Mouse (Mus musculus) limb, embryonic 11.5 days (tissue): ENCODE data around the gene Trim21. TPM values are rescaled to one million over a fixed set of nuclear protein-coding genes. Genes with fewer than 3 reads are reported as not detected.
A peak's percentile ranks its signal among the peaks of the same experiment; 100 is the strongest.

Experiments
- ATAC-seq: fragments of 200-750 bp; cut with Nextera tagmentation; 2 replicates; pipeline ENCODE4 v1.8.0; 2017; ENCODE audit warnings: low read depth; ENCODE audit not compliant: insufficient number of reproducible peaks, low FRiP score, low TSS enrichment
- DNase-seq: peaks from one replicate; pipeline ENCODE4 v3.0.0-alpha.2; 2015; ENCODE audit warnings: low spot score
- H3K27ac ChIP-seq: fragments of 300-500 bp; sonication (generic); replicated peaks from 2 replicates; pipeline ENCODE4 v1.5.1; 2014; ENCODE audit warnings: low read depth, mild to moderate bottlenecking, low read length
- H3K27me3 ChIP-seq: fragments of 300-500 bp; sonication (generic); 2 replicates; pipeline ENCODE4 v1.6.1; 2014; ENCODE audit warnings: mild to moderate bottlenecking, low read length, mixed read lengths; ENCODE audit not compliant: control insufficient read depth, insufficient read depth
- H3K36me3 ChIP-seq: fragments of 300-500 bp; sonication (generic); 2 replicates; pipeline ENCODE4 v1.6.1; 2014; ENCODE audit warnings: mild to moderate bottlenecking, low read length, moderate library complexity, mixed read lengths; ENCODE audit not compliant: control insufficient read depth, insufficient read depth
- H3K4me1 ChIP-seq: fragments of 300-500 bp; sonication (generic); 2 replicates; pipeline ENCODE4 v1.6.1; 2014; ENCODE audit warnings: low read length, mixed read lengths; ENCODE audit not compliant: control insufficient read depth, insufficient read depth
- H3K4me2 ChIP-seq: fragments of 300-500 bp; sonication (generic); 2 replicates; pipeline ENCODE4 v1.6.1; 2014; ENCODE audit warnings: low read depth, mild to moderate bottlenecking, moderate library complexity; ENCODE audit not compliant: severe bottlenecking
- H3K4me3 ChIP-seq: fragments of 300-500 bp; sonication (generic); 2 replicates; pipeline ENCODE4 v1.5.1; 2014; ENCODE audit warnings: low read depth, low read length
- H3K9ac ChIP-seq: fragments of 300-500 bp; sonication (generic); 2 replicates; pipeline ENCODE4 v1.6.1; 2014; ENCODE audit warnings: mild to moderate bottlenecking, low read length
- H3K9me3 ChIP-seq: fragments of 300-500 bp; sonication (generic); 2 replicates; pipeline ENCODE4 v1.6.1; 2016; ENCODE audit warnings: low read length; ENCODE audit not compliant: control insufficient read depth
- WGBS: fragments of 180-500 bp; shearing (Covaris S2); extraction: QIAGEN DNeasy Blood & Tissue Kit; methylation state at CpG from one replicate; pipeline ENCODE4 v1.1.7; 2014; 5-methylcytosine and 5-hydroxymethylcytosine counted together
- polyA plus RNA-seq: library from polyadenylated mRNA; unstranded; fragments of >200 nt; fragmentation: Nextera tagmentation; extraction: Ambion mirVana; gene quantifications from 2 replicates; pipeline ENCODE4 v1.2.1, GENCODE M21; 2014

Gene Trim21
- 0.13 and 0.95 TPM in 2 replicates for polyA plus RNA-seq

DNA sequence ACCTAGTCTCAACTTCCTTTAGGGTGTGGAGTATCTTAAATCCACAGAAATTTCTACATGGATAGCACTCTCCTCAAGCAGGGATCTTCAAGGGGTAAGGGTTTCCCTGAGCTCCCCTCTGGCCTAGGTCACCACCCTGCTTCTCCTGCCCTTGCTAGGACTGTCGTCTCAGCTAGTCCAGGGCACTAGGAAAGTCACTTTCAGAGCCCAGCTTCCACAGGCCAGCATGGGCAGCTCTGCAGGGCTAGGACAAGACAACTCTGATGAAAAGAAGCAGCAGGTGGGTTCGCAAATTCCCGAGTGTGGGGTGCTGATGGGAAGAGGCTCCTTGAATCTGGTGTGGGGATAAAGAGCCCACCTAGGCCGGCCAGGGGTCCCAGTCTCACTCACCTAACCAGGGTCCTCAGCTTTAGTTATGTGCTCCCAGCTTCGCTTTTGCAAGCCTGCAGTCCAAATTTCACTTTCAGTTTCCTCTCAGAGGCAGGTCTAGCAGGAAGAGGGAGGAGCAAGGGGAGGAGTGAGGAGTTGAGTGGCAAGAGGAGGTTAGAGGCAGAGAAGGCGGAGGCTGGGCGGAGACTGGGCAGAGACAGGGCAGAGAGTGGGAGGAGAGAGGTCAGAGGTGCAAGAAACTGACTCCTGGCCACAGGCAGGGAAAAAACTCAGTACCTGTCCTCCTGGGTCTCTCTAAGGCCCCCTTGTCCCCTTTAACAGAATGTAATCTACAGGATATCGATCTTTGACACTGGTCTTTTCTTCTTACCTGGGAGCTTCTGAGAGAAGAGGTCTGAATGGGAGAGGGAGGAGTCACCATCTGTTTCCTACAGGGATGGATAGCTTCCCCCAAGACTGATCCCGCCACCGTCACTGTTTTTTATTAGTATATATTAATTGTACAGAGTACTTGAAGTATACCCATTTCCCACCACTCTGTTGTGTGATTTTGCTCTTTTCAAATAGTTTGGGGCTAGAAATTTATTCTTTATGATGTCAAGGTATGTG lies at the start of gene Trim21:
Gene Trim21 (minus strand): TSS at position 488 of the 999 bp plus-strand sequence.
- H3K9me3 ChIP-seq, result no peaks in the 10 kb centered on the region
- peak within 1 kb of the TSS; percentile 38 for H3K4me3 ChIP-seq
- peak within 1 kb of the TSS; percentile 47 for H3K9ac ChIP-seq
- WGBS, result 25% methylated on average over 10 of the region's 10 CpGs
- H3K4me2 ChIP-seq, result peak within 1 kb of the TSS; percentile 65
- ATAC-seq, result peak; percentile 94; the same call in 1 of the 2 replicates
- no peaks in the 10 kb centered on the region for H3K36me3 ChIP-seq
- no peak within 1 kb of the TSS for H3K27ac ChIP-seq
- H3K4me1 ChIP-seq, result no peaks in the 10 kb centered on the region
- no peaks in the 10 kb centered on the region for H3K27me3 ChIP-seq
- peak; percentile 77 for DNase-seq

DNA sequence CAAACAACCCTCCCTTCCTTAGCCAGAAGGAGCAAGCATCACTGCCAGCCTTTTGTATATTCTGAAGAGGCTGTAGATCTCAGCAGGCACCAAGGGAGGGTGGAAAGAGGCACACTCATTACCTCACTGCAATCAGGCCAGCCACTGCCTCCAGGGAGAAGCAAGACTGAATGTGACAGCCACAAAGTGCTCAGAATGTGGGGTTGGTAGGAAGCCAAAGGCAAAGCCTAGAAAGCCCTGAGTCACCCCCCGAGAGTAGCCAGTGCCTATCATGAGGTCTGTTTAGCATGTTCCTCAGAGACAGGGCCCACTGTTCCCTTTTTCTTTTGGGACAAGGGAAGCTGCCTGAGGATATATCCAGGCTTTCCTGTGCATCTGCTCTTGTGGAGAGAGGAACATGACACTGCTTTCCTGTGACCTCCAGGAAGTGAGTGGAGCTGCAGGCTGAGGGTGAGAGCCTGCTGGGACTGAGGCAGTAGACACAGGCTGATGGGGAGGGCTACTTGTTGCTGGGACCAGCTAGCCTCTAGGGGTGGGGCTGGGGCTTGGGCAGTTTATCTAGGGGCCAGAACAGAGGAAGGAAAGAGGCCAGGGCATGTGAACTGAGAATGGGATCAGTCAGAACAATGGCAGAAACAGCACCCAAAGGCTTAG lies 32.2 kb upstream of the Trim21 start, which contains the start of gene Olfr552:
Gene Olfr552 (plus strand): TSS at position 393 of the 654 bp plus-strand sequence.
- no peaks in the 10 kb centered on the region for H3K36me3 ChIP-seq
- H3K4me1 ChIP-seq, result no peaks in the 10 kb centered on the region
- no peak for DNase-seq
- no peak for ATAC-seq
- WGBS, result 72% methylated on average over 1 of the region's 1 CpGs
- no peak within 1 kb of the TSS for H3K9ac ChIP-seq
- no peak within 1 kb of the TSS for H3K4me3 ChIP-seq
- H3K27ac ChIP-seq, result no peak within 1 kb of the TSS
- H3K4me2 ChIP-seq, result no peak within 1 kb of the TSS
- no peaks in the 10 kb centered on the region for H3K27me3 ChIP-seq
- no peaks in the 10 kb centered on the region for H3K9me3 ChIP-seq

DNA sequence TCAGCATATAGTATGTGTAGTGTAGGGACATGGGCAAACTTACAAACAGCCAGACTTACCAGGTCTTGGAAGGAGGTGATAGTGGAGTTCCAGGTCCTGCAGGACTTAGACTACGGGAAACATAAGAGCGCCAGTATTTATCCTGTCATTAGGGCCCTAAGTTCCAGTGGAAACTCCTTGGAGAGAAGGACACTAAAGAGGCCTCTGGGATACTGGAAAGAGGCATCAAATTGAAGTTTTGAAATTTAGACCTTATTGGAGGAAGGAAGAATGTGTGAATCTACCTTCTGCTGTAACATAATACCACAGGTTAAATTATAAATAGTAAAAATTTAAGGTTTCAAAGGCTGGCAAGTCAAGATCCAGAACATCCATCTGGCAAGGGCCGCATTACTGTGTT lies 26.5 kb upstream of the Trim21 start, which contains the start of gene Olfr551:
Gene Olfr551 (minus strand): TSS at position 101 of the 400 bp plus-strand sequence.
- Histone ChIP-seq H3K27ac (no peak within 1 kb of the TSS), H3K4me1 (no peaks in the 10 kb centered on the region), H3K4me3 (no peak within 1 kb of the TSS), H3K27me3 (no peaks in the 10 kb centered on the region), H3K9me3 (no peaks in the 10 kb centered on the region), H3K4me2 (no peak within 1 kb of the TSS), H3K9ac (no peak within 1 kb of the TSS), H3K36me3 (no peaks in the 10 kb centered on the region)
- no peak for DNase-seq
- 95% methylated on average over 3 of the region's 3 CpGs for WGBS
- ATAC-seq, result no peak

DNA sequence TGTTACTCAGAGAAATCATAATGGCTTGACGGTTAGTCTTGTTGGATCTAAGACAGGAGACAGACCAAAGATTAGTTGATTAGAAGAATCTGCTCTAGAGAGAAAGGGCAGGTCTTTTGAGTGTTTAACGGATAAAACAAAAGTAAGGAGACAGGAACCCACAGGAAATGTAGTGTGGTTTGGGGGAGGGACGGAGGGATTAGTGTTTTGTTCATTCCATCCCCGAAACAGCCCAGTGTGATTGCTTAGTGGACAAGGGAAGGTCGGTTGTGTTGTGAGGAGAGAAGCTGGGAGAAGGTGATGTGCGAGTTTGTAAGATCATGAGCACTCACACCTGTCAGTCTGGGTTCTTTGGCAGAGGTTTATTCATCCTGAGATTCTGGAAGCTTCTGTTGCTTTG lies 10.7 kb upstream of the Trim21 start:
- ATAC-seq, result no peak
- no peaks in the 10 kb centered on the region for H3K9me3 ChIP-seq

DNA sequence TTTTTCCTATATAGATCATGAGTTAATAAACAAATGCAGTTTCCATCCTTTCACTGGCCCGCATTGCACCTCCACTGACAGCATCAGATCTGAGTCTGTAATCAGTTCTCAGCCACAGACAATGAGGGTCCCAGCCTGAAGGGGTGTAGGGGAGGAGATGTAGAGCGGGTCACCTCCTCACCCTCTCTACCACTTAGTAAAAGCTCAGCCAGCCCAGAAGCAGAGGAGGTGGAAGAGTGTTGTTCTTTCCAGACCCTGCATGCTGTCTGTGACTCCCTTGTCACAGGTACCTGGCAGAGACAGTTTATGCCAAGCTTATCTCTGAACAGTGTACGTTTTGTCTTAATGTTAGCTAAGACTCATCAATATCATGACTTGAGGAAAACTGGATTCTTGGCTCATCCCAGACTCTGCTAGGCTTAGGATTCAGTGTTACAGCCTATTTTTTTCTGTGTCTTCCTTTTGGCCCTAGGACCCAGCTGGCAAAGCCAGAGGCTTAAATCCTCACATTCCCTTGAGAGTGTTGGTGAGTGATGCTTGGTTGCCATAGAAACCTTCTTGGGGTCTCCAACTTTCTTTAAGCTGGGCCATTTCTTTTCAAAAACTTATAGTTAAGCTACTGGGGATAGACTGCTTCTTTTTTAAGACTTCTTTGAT lies 8.0 kb upstream of the Trim21 start:
- Histone ChIP-seq H3K4me1 (no peaks in the 10 kb centered on the region), H3K36me3 (no peaks in the 10 kb centered on the region), H3K27ac (no peak overlapping the region), H3K4me3 (no peak overlapping the region), H3K27me3 (no peaks in the 10 kb centered on the region), H3K9ac (no peak overlapping the region), H3K9me3 (no peaks in the 10 kb centered on the region), H3K4me2 (no peak overlapping the region)
- WGBS, result 81% methylated on average over 3 of the region's 3 CpGs
- DNase-seq (no peak), ATAC-seq (no peak)

More for the DNA sequence above, 10.7 kb upstream of the Trim21 start:
- no peak overlapping the region for H3K4me3 ChIP-seq
- DNase-seq, result no peak
- no peaks in the 10 kb centered on the region for H3K4me1 ChIP-seq
- H3K36me3 ChIP-seq, result no peaks in the 10 kb centered on the region
- no peak overlapping the region for H3K27ac ChIP-seq
- H3K4me2 ChIP-seq, result no peak overlapping the region
- no peaks in the 10 kb centered on the region for H3K27me3 ChIP-seq
- 77% methylated on average over 6 of the region's 6 CpGs for WGBS
- H3K9ac ChIP-seq, result no peak overlapping the region

DNA sequence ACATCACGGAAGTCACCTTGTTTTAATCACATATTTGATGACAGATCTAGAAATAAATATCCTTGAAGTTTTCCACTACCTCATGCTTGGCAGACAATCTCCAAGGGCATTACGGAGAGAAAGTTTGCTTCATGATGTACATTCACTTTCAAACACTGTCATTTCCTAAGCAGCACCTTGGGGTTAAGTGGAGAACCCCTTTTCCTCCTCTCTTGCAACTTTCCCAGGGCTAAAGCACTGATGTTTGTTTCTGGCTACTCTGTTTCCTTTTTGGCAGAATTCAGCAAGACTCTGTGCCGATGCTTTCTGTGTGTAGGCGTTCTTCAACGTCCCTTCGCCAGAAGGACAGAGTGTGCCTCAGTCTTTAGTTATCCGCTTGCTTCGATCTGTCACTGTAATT lies 5.9 kb upstream of the Trim21 start, which contains the start of gene Olfr550:
Gene Olfr550 (plus strand): TSS at position 301 of the 400 bp plus-strand sequence.
- H3K36me3 ChIP-seq, result no peaks in the 10 kb centered on the region
- H3K27ac ChIP-seq, result no peak within 1 kb of the TSS
- no peaks in the 10 kb centered on the region for H3K9me3 ChIP-seq
- no peaks in the 10 kb centered on the region for H3K4me1 ChIP-seq
- DNase-seq (no peak), ATAC-seq (no peak)
- 96% methylated on average over 8 of the region's 8 CpGs for WGBS
- no peak within 1 kb of the TSS for H3K9ac ChIP-seq
- no peak within 1 kb of the TSS for H3K4me3 ChIP-seq
- H3K4me2 ChIP-seq, result no peak within 1 kb of the TSS
- no peaks in the 10 kb centered on the region for H3K27me3 ChIP-seq

DNA sequence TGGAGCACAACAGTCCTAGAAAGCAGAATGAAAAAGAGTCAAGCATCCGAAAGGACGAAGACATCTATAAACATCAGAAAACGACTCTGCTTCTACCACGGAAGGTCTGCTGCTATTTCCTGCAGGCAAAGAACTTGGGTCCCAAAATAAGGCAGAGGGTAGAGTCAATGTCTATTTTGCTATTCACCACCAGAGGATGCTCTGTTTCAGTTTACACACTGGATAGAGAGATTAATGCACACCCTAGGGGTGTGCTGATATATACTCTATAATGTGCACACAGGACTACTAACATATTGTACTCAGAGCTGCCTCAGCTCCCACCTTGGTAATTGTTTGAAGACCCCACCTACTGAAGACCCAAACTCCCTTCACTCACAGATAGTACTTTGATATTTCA lies 933 bp upstream of the Trim21 start:
- H3K4me3 ChIP-seq, result no peak overlapping the region
- H3K27me3 ChIP-seq, result no peaks in the 10 kb centered on the region
- ATAC-seq (no peak), DNase-seq (no peak)
- no peak overlapping the region for H3K4me2 ChIP-seq
- no peaks in the 10 kb centered on the region for H3K4me1 ChIP-seq
- 93% methylated on average over 4 of the region's 4 CpGs for WGBS
- no peak overlapping the region for H3K9ac ChIP-seq
- no peaks in the 10 kb centered on the region for H3K36me3 ChIP-seq
- no peak overlapping the region for H3K27ac ChIP-seq
- no peaks in the 10 kb centered on the region for H3K9me3 ChIP-seq

DNA sequence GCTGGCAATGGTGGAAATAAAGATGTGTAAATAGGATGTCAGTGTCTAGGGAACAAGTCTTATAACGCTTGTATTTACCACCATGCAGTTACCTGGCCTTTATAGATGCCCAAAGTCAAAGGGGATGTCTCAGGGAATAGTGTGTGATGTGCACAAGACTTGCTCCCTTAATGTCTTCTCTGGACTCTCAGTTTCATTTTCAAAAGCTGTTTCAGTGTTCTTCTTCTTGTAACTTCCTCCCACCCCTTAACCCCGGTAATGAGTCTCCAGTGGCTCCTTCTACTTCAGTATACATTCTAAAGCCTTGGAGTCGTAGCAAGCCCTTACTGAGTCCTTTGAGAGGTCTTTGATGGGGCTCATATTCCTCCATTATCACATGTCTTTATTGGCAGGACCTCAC lies 12.0 kb downstream of the Trim21 start:
- H3K27ac ChIP-seq, result no peak overlapping the region
- ATAC-seq (no peak), DNase-seq (no peak)
- H3K4me2 ChIP-seq, result no peak overlapping the region
- H3K9ac ChIP-seq, result no peak overlapping the region
- no peaks in the 10 kb centered on the region for H3K27me3 ChIP-seq
- WGBS, result 78% methylated on average over 3 of the region's 3 CpGs
- no peak overlapping the region for H3K4me3 ChIP-seq
- H3K9me3 ChIP-seq, result no peaks in the 10 kb centered on the region
- H3K36me3 ChIP-seq, result no peaks in the 10 kb centered on the region
- no peaks in the 10 kb centered on the region for H3K4me1 ChIP-seq
